Mouse (Mus musculus) induced T-regulatory cell, adult 2 months (primary cell): ENCODE measurements at regions not wholly inside any gene's neighbourhood (a gene's known extent, or its start where the extent isn't known, plus 50 kb on each side); places are given as distances from the start of the nearest gene placed in this dataset.

Source experiments
- DNase-seq: peaks from one replicate; pipeline ENCODE4 v3.0.0-alpha.2; 2012; ENCODE audit warnings: low read depth

- DNase-seq = no peak
Measured at GRCm38 (mm10) chr6:118285246-118285645, 87.7 kb upstream of the Ret start.

DNA sequence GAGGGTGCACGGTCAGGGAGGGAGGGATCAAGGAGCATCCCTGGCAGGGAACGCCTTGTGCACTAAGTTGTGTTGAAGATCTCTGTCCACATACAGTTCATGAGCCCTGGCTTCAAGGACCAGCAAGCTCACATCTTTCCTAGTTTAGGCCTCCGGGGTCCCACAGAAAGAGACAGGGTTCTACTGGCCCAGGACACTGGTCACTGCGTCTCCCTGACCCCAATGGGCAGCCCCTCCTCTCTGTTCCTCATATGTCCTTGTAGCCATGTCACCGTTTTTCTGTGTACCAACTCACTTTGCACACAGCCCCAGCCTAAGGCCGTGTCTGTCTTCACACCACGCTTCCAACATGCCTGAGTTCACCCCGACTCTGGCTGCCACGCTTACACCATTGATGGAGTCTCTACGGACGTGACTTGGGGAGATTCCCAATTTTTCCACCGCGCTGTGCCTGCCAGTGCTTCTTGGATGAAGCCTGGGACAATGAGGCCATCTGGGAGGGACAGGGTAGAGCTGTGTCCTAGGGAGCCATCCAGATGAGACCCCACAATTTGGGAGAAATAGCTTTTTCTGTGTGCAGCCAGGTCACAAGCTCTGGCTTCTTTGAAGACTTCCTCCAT lies 86.5 kb upstream of the Ret start:
- DNase-seq = no peak

DNA sequence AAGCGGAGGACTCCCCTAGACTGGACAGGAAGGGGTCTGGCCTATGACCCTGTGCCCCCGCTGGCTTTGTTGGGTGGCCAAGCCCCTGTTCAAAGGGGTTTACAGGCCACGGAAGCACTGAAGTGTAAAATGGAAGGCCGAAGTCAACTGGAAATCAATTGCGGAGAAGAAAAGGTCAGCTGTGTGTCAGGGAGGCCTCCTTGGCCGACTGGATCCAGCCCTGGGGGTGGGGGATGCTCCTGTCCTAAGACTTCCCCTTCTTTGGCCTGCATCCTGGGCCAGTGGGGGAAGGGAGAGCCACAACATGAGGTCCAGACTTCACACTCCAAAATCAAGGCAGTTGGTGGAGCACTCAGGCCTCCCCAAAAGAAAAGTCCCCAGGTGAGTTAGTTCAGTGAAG lies 66.4 kb upstream of the Ret start:
- no peak for DNase-seq

DNA sequence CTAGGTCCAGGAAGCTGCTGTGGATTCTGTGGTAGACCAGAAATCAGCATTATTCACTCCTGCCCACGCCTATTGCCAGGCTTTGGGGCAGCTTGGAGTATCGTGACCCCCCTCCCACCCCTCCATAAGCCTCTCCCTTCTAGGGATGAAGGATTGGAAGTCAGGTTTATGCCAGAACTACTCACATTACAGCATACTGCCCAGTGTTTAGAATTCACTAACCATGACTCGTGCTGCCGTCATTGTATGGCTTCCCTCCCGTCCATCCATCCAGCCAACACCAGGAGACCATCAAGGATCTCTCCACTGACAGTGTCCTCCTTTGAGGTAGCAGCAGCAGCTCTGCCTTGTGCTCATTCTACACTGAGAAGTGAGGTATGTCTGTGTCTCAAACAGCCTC lies 62.4 kb upstream of the Ret start:
- no peak for DNase-seq

GRCm38 (mm10) chr6:118254871-118255270 lies 57.4 kb upstream of the Ret start:
- DNase-seq = no peak

DNA sequence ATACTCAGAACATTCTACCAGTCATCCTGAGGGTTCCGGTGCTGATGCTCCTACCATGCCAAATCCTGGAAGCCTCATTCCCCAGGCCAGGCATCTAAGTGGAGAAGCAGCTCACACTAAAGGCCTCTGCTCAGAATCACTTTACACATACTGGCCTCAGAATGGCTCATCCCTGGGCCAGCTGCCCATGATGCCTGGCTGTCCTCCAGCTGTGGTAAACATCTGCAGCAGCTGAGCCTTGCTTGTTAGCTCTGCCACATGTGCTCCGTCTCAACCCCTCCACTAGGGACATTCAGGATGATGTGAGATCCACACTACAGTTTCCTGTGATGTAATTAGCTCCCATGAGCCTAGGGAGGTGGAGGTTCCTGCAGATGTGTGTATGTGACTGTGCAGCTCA lies 55.2 kb upstream of the Ret start:
- DNase-seq = no peak

GRCm38 (mm10) chr6:118251131-118251530 lies 53.6 kb upstream of the Ret start:
- DNase-seq = no peak

GRCm38 (mm10) chr6:118250006-118250405 lies 52.5 kb upstream of the Ret start:
- DNase-seq = no peak
